Mouse (Mus musculus): ENCODE data around the gene Zfp871. TPM values are rescaled to one million over a fixed set of nuclear protein-coding genes. Genes with fewer than 3 reads are reported as not detected.

Zfp871 gene
- total and polyA plus RNA-seq, 3 experiments, result 9.3 to 13.4 (median 9.8) TPM

DNA sequence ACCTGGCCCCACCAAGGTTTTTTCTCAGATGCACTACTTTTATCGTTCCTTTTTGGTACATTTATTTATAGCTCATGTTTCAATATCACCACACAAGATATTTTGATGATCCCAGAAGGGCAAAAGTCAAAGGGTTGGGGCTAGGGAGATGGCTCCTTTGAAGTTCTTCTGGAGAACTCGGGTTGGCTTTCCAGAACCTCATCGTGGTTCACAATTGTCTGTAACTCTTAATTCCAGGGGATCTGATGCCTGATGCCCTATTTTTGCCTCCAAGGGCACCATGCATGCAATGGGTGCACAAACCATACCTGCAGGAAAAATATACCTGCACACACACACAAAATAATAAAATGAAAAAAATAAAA is 42.3 kb upstream of the Zfp871 start:
- H3K4me2 ChIP-seq (ENCODE audit: insufficient read depth, low read depth, poor library complexity, severe bottlenecking), result peak overlapping the region; percentile 79
- H3K9me3 ChIP-seq (replicated peaks; ENCODE audit: low read length), result no peaks in the 10 kb centered on the region
- H3K27ac ChIP-seq (ENCODE audit: insufficient read depth, low read depth), result no peak overlapping the region
- peaks cover 17% of the 10 kb centered on the region for H3K79me2 ChIP-seq (replicated peaks; ENCODE audit: control insufficient read depth, extremely low read depth, insufficient read depth, poor library complexity, severe bottlenecking)
- in situ Hi-C loops (cut with MboI; ENCODE audit: low pct_ligation_motif_present, low pct_unique_long_range_greater_than_20kb, low sequenced_read_pairs) (no loop called here), dilution Hi-C loops (cut with MboI; ENCODE audit: extremely low pct_ligation_motif_present, extremely low pct_unique_long_range_greater_than_20kb, low sequenced_read_pairs) (no loop called here)
- TF ChIP-seq SIN3A (IDR thresholded peaks at IDR 0.05; ENCODE audit: low read length) (no peak), ZNF384 (IDR thresholded peaks at IDR 0.05; ENCODE audit: low read depth, low read length) (no peak), RAD21 (IDR thresholded peaks at IDR 0.05; ENCODE audit: low read depth, low read length) (no peak), MYC (IDR thresholded peaks at IDR 0.05; ENCODE audit: low read depth, low read length) (no peak), ETS1 (conservative IDR thresholded peaks at IDR 0.05; ENCODE audit: low read depth, low read length) (no peak), NELFE (IDR thresholded peaks at IDR 0.05; ENCODE audit: low read depth, low read length) (no peak), POLR2AphosphoS2 (IDR thresholded peaks at IDR 0.05; ENCODE audit: low read depth, low read length) (no peak), JUN (IDR thresholded peaks at IDR 0.05; ENCODE audit: insufficient read depth, low read depth, low read length) (no peak), USF1 (IDR thresholded peaks at IDR 0.05; ENCODE audit: low read depth, low read length) (no peak), USF2 (conservative IDR thresholded peaks at IDR 0.05; ENCODE audit: low read depth, low read length) (no peak), EP300 (IDR thresholded peaks at IDR 0.05; ENCODE audit: low read length) (no peak), CHD1 (IDR thresholded peaks at IDR 0.05; ENCODE audit: low read depth, low read length) (no peak), KAT2A (IDR thresholded peaks at IDR 0.05; ENCODE audit: insufficient replicate concordance, low read length) (no peak), CHD2 (IDR thresholded peaks at IDR 0.05; ENCODE audit: low read length) (no peak), SMC3 (IDR thresholded peaks at IDR 0.05; ENCODE audit: low read depth, low read length) (no peak), JUND (conservative IDR thresholded peaks at IDR 0.05; ENCODE audit: low read depth, low read length) (no peak), MAFK (IDR thresholded peaks at IDR 0.05; ENCODE audit: insufficient replicate concordance, low read length) (no peak), BHLHE40 (IDR thresholded peaks at IDR 0.05; ENCODE audit: low read depth, low read length) (no peak), RCOR1 (conservative IDR thresholded peaks at IDR 0.05; ENCODE audit: low read depth, low read length) (no peak)
- H3K27me3 ChIP-seq (replicated peaks), result no peaks in the 10 kb centered on the region
- peak overlapping the region; percentile 90 to 93 (median 91) for H3K4me3 ChIP-seq (replicated peaks in 1 of 3; ENCODE audit: low read depth in 2 of 3, low read length in 2 of 3, poor library complexity in 1 of 3)
- DNase-seq (ENCODE audit: extremely low read depth), result no peak
- H3K4me1 ChIP-seq (ENCODE audit: control insufficient read depth in 1 of 2, insufficient read depth in 2 of 2), result peaks cover 2 to 15% of the 10 kb centered on the region in 2 experiments; a peak in 2 of 4 replicates
- peak overlapping the region; percentile 65; the same call in 1 of the 2 replicates for H3K9ac ChIP-seq (ENCODE audit: insufficient read depth, low read depth)
- H3K36me3 ChIP-seq (replicated peaks in 1 of 2; ENCODE audit: control insufficient read depth in 1 of 2, insufficient read depth in 1 of 2, low read length in 1 of 2), result peaks cover 0 to 8% of the 10 kb centered on the region in 2 experiments

DNA sequence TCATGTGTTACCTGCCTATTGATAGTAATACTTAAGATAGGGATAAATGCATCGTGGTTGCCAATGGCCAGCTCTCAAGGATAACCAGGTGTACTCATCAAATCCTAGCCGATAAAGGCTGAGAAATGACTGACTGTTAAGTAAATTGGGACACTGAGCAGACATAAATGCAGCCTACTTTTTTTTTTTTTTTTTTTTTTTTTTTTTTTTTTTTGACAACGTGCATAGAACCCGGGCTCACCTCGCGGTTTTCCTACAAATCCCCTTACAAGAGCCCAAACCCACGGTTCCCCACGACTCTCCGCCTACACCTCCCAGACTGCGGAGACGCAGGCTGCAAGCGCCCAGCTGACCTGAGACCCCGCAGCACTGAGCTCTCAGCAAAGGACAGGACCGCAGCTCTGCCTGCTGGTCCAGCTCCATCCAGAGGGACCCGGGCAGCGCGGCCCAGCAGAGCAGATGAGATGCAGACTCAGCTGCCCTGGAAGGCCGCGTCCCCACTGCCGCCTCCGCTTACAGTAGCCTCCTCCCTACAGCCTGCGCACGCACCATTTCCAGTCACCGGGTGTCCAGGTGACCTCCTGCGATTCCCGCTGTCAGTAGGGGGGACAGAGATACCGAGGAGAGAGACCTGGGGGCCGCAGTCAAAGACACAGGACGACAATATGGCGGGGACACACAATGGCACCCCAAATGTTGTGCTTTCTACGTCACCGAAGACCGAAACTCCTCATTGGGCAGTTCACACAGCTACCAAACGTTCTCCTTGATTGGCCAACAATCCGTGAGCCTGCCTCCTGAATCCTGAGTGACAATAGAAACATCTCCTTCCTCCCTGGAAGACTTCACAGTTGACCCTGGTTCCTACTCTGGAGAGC is 41.7 kb upstream of the Zfp871 start, which contains the start of gene Zfp799:
Gene Zfp799 (minus strand): TSS at position 722 of the 878 bp plus-strand sequence.
- Histone ChIP-seq H3K9me3 (replicated peaks; ENCODE audit: low read length) (no peaks in the 10 kb centered on the region), H3K79me2 (replicated peaks; ENCODE audit: control insufficient read depth, extremely low read depth, insufficient read depth, poor library complexity, severe bottlenecking) (peaks cover 20% of the 10 kb centered on the region), H3K4me1 (ENCODE audit: control insufficient read depth in 1 of 2, insufficient read depth in 2 of 2) (peaks cover 2 to 15% of the 10 kb centered on the region in 2 experiments; a peak in 2 of 4 replicates), H3K27ac (ENCODE audit: insufficient read depth, low read depth) (no peak within 1 kb of the TSS), H3K27me3 (replicated peaks) (no peaks in the 10 kb centered on the region), H3K36me3 (replicated peaks in 1 of 2; ENCODE audit: control insufficient read depth in 1 of 2, insufficient read depth in 1 of 2, low read length in 1 of 2) (peaks cover 0 to 14% of the 10 kb centered on the region in 2 experiments), H3K4me2 (ENCODE audit: insufficient read depth, low read depth, poor library complexity, severe bottlenecking) (peak within 1 kb of the TSS; percentile 79), H3K9ac (ENCODE audit: insufficient read depth, low read depth) (peak within 1 kb of the TSS; percentile 65), H3K4me3 (replicated peaks in 1 of 3; ENCODE audit: low read depth in 2 of 3, low read length in 2 of 3, poor library complexity in 1 of 3) (peak within 1 kb of the TSS; percentile 90 to 93 (median 91))
- dilution Hi-C loops (cut with MboI; ENCODE audit: extremely low pct_ligation_motif_present, extremely low pct_unique_long_range_greater_than_20kb, low sequenced_read_pairs), result no loop called here
- in situ Hi-C loops (cut with MboI; ENCODE audit: low pct_ligation_motif_present, low pct_unique_long_range_greater_than_20kb, low sequenced_read_pairs), result no loop called here
- peak; percentile 88 for DNase-seq (ENCODE audit: extremely low read depth)
- peak; percentile 57; the same call in 1 of the 2 replicates for TF ChIP-seq ZMIZ1 (IDR thresholded peaks at IDR 0.05; ENCODE audit: low read depth, low read length)
- TF ChIP-seq UBTF (IDR thresholded peaks at IDR 0.05; ENCODE audit: low read depth, low read length), result no peak
- 0 out of 2 replicates have a peak, but pooled peaks have one; percentile 52 for TF ChIP-seq MYC (IDR thresholded peaks at IDR 0.05; ENCODE audit: low read depth, low read length)
- TF ChIP-seq ZKSCAN1 (IDR thresholded peaks at IDR 0.05; ENCODE audit: borderline replicate concordance, low read depth, low read length), result no peak
- TF ChIP-seq EP300 (IDR thresholded peaks at IDR 0.05; ENCODE audit: low read length), result no peak
- TF ChIP-seq MAZ (IDR thresholded peaks at IDR 0.05; ENCODE audit: low read depth, low read length), result no peak
- peak; percentile 69 for TF ChIP-seq POLR2A (IDR thresholded peaks at IDR 0.05; ENCODE audit: low read depth, low read length)
- no peak for TF ChIP-seq BHLHE40 (IDR thresholded peaks at IDR 0.05; ENCODE audit: low read depth, low read length)
- TF ChIP-seq KAT2A (IDR thresholded peaks at IDR 0.05; ENCODE audit: insufficient replicate concordance, low read length), result peak; percentile 30; the same call in 1 of the 2 replicates
- no peak for TF ChIP-seq RCOR1 (conservative IDR thresholded peaks at IDR 0.05; ENCODE audit: low read depth, low read length)
- TF ChIP-seq POLR2AphosphoS2 (IDR thresholded peaks at IDR 0.05; ENCODE audit: low read depth, low read length), result no peak
- 0 out of 2 replicates have a peak, but pooled peaks have one; percentile 24 for TF ChIP-seq MXI1 (IDR thresholded peaks at IDR 0.05; ENCODE audit: low read depth, low read length)
- TF ChIP-seq ZNF384 (IDR thresholded peaks at IDR 0.05; ENCODE audit: low read depth, low read length), result 0 out of 2 replicates have a peak, but pooled peaks have one; percentile 24
- TF ChIP-seq PAX5 (IDR thresholded peaks at IDR 0.05; ENCODE audit: low read length), result no peak
- peak; percentile 19; the same call in 1 of the 2 replicates for TF ChIP-seq CHD2 (IDR thresholded peaks at IDR 0.05; ENCODE audit: low read length)
- TF ChIP-seq RAD21 (IDR thresholded peaks at IDR 0.05; ENCODE audit: low read depth, low read length), result no peak
- no peak for TF ChIP-seq JUN (IDR thresholded peaks at IDR 0.05; ENCODE audit: insufficient read depth, low read depth, low read length)
- TF ChIP-seq SIN3A (IDR thresholded peaks at IDR 0.05; ENCODE audit: low read length), result no peak
- TF ChIP-seq TCF12 (IDR thresholded peaks at IDR 0.05; ENCODE audit: low read depth, low read length), result peak; percentile 59; the same call in 1 of the 2 replicates
- no peak for TF ChIP-seq ETS1 (conservative IDR thresholded peaks at IDR 0.05; ENCODE audit: low read depth, low read length)
- TF ChIP-seq GABPA (IDR thresholded peaks at IDR 0.05; ENCODE audit: insufficient replicate concordance, low read depth, low read length), result no peak

Measured in CH12.LX (cell line).